Mouse (Mus musculus) stomach, adult 2 months (tissue): ENCODE results near the gene Mrps18b. TPM values are rescaled to one million over a fixed set of nuclear protein-coding genes. Genes with fewer than 3 reads are reported as not detected.

Experiments used
- polyA plus RNA-seq: library from polyadenylated mRNA; depleted of rRNA; stranded (reverse); fragments of >200 nt; gene quantifications from 2 replicates; pipeline ENCODE4 v1.2.3, GENCODE M21; 2012; rRNA removed

Gene Mrps18b
- 38.4 and 50.2 TPM in 2 replicates for polyA plus RNA-seq

DNA sequence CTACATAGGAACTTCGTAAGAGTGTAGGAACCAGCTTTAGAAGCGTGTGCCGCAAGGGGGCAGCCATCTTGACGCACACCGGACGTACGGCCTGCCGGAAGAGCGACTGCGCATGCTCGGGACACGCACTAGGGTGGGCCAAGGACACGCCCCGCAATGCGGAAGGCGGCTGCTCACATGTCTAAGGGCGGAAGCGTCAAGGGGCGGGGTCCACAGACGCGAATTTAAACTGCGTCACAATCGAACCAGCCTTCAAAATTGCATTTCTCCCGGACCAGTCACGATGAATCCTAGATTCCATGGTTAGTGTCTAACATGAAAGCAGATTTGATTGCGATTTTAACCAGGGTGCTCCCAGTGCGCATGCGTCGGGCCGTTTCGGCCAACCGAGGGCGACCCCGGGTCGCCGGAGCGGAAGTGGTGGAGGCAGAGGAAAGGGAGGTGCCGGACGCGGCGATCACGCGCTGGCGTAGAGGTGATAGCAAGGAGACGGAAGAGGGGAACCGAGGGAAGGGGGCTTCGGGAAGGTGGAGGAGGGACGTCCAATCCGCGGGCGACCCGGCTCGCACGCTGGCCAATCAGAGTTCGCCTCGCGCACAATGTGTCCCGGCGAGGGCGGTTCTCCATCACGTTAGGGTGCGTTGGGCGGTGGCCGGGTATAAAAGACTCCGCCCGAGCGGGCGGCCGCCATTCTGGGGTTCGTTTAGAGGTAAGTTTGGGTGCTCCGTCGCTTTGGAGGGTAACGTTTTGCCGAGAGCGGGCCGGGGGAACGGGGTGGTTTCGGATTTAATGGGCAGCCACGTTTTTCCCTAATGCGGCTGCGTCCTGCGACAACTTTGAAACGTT is at the start of gene Mrps18b, which contains the start of gene Ppp1r10:
TSS of gene Mrps18b (minus strand) at position 93 of the 846 bp plus-strand sequence.
TSS of gene Ppp1r10 (plus strand) at position 138 of the 846 bp plus-strand sequence.

DNA sequence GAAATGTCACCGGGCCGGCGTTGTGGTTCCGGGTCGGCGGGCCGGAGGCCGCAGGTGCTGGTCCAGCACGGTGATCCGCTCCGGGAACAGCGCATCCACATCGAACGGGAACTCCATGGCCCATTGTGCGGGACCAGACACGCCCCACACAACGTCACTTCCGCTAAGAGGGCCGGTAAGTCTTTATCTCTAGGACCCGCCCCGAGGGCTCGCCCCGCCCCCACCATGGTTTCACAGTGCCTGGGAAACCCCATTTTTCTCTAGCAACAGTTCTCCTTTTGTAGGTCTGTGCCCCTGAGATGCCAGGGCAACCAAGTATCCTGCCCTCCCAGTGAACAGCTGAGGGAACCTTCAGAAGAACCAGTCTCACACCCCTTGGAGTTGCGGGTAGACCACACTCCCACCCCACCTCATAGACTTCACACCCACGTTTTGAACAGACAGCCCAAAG is 6.2 kb downstream of the Mrps18b start, which contains the start of gene Atat1:
TSS of gene Atat1 (minus strand) at position 157 of the 451 bp plus-strand sequence.

DNA sequence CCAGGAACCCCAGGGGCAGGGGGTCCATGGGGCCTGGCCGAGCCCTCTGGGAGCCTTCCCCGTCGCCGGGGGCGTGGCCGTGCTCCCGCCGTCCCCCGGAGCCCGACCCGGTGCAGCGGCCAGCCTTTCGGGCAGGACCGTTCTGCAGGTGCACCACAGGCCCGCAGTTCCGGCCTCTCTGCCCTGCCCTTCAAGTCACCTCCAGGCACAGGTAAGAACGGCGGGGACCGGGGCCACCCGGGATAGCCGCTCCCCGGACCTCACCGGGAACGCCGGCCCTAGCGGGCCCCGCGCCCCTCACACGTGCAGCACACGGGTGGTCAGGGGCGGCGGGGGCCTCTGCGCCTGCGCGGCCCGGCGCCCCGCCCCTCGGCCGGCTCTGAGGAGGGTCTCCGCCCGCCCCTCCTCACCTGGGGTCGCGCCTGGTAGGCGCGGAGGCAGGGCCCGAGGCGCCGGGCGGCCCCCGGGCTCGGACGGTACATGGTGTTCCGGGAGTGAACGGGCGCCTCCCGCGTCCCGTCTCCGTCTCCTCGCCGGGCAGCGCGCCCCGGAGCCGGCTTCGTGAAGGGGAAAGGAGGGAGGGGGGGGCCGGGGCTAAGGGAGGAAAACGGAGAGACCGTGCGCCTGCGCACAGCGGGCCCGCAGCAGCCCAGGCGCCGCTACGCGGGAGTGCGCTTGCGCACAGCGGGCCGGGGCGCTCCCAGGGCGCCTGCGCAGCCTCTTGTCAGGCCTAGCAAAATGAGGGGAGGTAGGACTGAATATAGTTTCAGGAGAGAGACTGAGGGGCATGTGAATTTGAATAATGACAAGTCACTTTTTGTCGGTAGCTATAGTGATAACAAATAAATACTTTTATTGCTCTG is 19.2 kb downstream of the Mrps18b start, which contains the start of gene 2310061I04Rik:
TSS of gene 2310061I04Rik (minus strand) at position 651 of the 863 bp plus-strand sequence.

DNA sequence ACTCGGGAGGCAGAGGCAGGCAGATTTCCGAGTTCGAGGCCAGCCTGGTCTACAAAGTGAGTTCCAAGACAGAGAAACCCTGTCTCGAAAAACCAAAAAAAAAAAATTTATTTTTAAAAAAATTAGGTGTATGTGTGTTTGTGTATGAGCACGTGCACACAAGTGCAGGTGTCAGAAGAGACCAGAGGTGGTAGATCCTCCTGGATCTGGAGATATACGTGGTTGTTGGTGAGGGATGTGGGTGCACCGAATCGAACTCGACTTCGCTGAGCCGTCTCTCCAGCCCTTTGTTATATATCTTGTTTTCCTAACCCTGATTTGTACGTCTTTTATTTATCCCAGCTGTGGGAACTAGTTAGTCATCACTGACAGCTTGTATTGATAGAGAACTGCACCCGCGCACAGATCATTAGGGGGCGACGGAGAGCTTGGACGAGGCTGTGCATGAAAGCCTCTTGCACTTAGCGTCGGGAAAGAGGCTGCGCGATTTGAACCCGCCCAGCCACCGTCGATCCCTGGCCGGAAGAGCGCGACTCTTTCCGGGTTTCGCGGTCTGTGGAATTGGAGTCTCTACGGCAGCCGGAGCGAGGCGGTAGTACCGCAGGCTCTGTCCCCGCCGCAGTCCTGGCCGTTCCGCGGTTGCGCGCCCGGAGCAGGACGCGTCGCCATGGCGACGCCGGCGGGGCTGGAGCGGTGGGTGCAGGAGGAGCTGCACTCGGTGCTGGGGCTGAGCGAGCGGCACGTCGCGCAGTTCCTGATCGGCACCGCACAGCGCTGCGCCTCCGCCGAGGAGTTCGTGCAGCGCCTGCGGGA is 36.7 kb downstream of the Mrps18b start, which contains the start of gene Dhx16:
TSS of gene Dhx16 (plus strand) at position 575 of the 813 bp plus-strand sequence.

DNA sequence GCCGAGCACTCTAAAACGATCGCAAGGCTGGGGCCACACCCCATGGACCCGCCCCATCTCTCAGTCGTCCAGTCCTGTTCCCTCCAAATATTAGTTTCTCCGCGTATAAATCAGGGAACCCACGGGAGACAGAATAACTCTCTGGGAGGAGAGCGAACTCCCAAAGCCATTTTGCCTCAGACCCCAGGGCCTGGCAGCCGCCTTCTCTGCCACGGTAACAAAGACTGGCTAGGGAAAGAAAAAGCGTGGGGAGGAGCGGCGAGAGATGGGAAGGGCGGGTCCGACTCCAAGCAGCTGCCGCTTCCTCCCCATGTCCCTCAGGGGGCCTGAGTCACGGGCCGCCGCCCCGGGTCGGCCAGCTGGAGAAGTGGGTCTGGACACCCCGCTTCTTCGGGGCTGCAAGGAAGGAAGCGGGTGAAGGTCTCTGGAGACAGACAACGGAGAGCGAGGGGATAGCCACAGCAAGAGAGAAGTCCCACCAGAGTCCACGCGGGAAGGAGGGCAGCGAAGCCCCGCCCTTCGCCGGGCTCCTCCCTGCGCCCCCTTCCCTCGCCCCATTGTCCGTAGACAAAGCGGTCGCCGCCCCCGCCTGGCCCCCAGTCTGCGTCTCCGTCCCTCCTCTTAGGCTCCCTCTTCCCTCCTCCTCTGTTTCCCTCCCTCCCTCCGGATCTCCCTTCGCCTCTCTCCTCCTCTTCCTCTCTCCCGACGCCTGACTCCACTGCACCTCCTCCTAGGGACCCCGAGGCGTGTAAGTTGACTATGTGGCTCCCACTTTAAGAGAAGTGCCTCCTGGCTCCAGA is 50.5 kb downstream of the Mrps18b start, which contains the start of gene Ppp1r18:
TSS of gene Ppp1r18 (plus strand) at position 113 of the 800 bp plus-strand sequence.

DNA sequence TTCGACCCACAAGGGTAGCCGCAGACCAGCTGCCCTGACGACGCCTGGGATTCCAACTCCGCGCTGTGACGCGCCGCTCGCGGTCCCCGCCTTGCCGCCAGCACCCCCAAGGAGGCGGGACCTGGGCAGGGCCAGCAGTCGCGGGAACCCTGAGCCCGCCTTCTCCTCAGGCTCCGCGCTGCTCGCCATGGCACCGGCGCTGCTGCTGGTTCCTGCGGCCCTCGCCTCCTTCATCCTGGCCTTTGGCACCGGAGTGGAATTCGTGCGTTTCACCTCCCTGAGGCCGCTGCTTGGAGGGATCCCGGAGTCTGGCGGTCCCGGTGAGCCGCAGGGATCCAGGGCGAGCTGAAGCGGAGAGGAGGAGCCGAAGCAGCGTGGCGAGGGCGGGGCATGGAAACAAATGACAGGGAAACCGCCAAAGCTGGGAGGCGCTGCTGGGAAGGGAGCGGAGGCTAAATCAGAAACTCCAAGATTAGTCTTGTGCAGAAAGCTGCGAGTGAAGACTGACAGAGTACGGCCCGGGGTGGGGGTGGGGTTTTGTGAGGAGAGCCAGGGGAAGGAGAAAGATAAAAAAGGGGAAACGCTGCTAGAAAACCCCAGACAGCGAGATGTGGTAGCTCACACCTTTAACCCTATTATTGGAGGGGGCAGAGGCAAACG is 54.9 kb downstream of the Mrps18b start, which contains the start of gene Nrm:
TSS of gene Nrm (plus strand) at position 121 of the 660 bp plus-strand sequence.

Other genes with a start within 250 kb of the Mrps18b start
- 68.1 and 72.0 TPM in 2 replicates for gene Vars2, start 248.8 kb downstream of the Mrps18b start, polyA plus RNA-seq
- 10.7 and 12.3 TPM in 2 replicates for gene Gtf2h4, start 242.7 kb downstream of the Mrps18b start, polyA plus RNA-seq
- gene Ddr1, start 211.8 kb downstream of the Mrps18b start, polyA plus RNA-seq, result 58.9 and 65.6 TPM in 2 replicates
- 23.9 and 30.3 TPM in 2 replicates for gene Ier3, start 94.7 kb downstream of the Mrps18b start, polyA plus RNA-seq
- 22.0 and 23.0 TPM in 2 replicates for gene Flot1, start 93.2 kb downstream of the Mrps18b start, polyA plus RNA-seq
- gene Tubb5, start 78.1 kb downstream of the Mrps18b start, polyA plus RNA-seq, result 102 and 111 TPM in 2 replicates
- 1.1 and 2.2 TPM in 2 replicates for gene Mdc1, start 74.9 kb downstream of the Mrps18b start, polyA plus RNA-seq
- gene Nrm, start 55.1 kb downstream of the Mrps18b start, polyA plus RNA-seq, result 9.1 and 10.5 TPM in 2 replicates
- 12.3 and 16.8 TPM in 2 replicates for gene Ppp1r18, start 50.8 kb downstream of the Mrps18b start, polyA plus RNA-seq
- 20.6 and 21.0 TPM in 2 replicates for gene Dhx16, start 36.6 kb downstream of the Mrps18b start, polyA plus RNA-seq
- 53.9 and 85.6 TPM in 2 replicates for gene 2310061I04Rik, start 19.0 kb downstream of the Mrps18b start, polyA plus RNA-seq
- gene Atat1, start 6.3 kb downstream of the Mrps18b start, polyA plus RNA-seq, result 22.6 and 22.8 TPM in 2 replicates
- gene Ppp1r10, start within 50 bp of the Mrps18b start, polyA plus RNA-seq, result 13.8 and 14.0 TPM in 2 replicates
- 39.1 and 41.5 TPM in 2 replicates for gene Abcf1, start 53.4 kb upstream of the Mrps18b start, polyA plus RNA-seq
- gene Gnl1, start 63.5 kb upstream of the Mrps18b start, polyA plus RNA-seq, result 9.6 and 12.7 TPM in 2 replicates
- 6.3 and 6.9 TPM in 2 replicates for gene Prr3, start 63.8 kb upstream of the Mrps18b start, polyA plus RNA-seq
- gene H2-T24, start 104.2 kb upstream of the Mrps18b start, polyA plus RNA-seq, result 0.18 and 0.83 TPM in 2 replicates
- gene H2-T23, start 116.5 kb upstream of the Mrps18b start, polyA plus RNA-seq, result 60.2 and 70.8 TPM in 2 replicates
- 13.8 and 15.3 TPM in 2 replicates for gene H2-T22, start 126.4 kb upstream of the Mrps18b start, polyA plus RNA-seq
- gene Gm6034, start 126.6 kb upstream of the Mrps18b start, polyA plus RNA-seq, result 0.05 and 0.11 TPM in 2 replicates
- 0.05 TPM in 1 of 2 replicates, not detected in the other for gene Gm11127, start 142.0 kb upstream of the Mrps18b start, polyA plus RNA-seq
- 0.12 TPM in 1 of 2 replicates, not detected in the other for gene Gm19684, start 205.3 kb upstream of the Mrps18b start, polyA plus RNA-seq
- not detected in 2 replicates for gene Gm7030, start 213.0 kb upstream of the Mrps18b start, polyA plus RNA-seq